Mouse (Mus musculus): ENCODE results near the gene Ech1.

GRCm38 (mm10) chr7:28818861-28819452 is 6.1 kb upstream of the Ech1 start:
- TF ChIP-seq POLR2A (IDR thresholded peaks at IDR 0.05; ENCODE audit: borderline replicate concordance, control insufficient read depth, low read depth, low read length) = no peak
- TF ChIP-seq CTCF (IDR thresholded peaks at IDR 0.05; ENCODE audit: control insufficient read depth, insufficient read depth, low read length) = no peak

Measured in bone marrow, adult 2 months (tissue).